Mouse (Mus musculus) E14TG2a.4 (cell line): ENCODE data around the gene Nbl1.

Experiments
- CTCF ChIP-seq: conservative IDR thresholded peaks from 2 replicates; pipeline ENCODE4 v1.5.1; 2014; ENCODE audit warnings: low read length
- NANOG ChIP-seq: IDR thresholded peaks from 2 replicates; pipeline ENCODE4 v1.6.1; 2014; ENCODE audit warnings: borderline replicate concordance, low read length, mixed read lengths
- POU5F1 ChIP-seq: IDR thresholded peaks from 2 replicates; pipeline ENCODE4 v1.6.1; 2014; ENCODE audit warnings: low read length, borderline replicate concordance

- TF ChIP-seq CTCF (peak; percentile 56), POU5F1 (no peak), NANOG (no peak)
Measured at GRCm38 (mm10) chr4:139086037-139086436, 6.8 kb downstream of the Nbl1 start.
